Mouse (Mus musculus) c-Kit-negative CD71-positive TER-119-positive erythroid progenitor cells, embryonic 14.5 days (primary cell): ENCODE data around the gene Mvd.
A peak's percentile ranks its signal among the peaks of the same experiment; 100 is the strongest.

Experiments
- DNase-seq: peaks from one replicate; pipeline ENCODE4 v3.0.0-alpha.2; 2013; ENCODE audit warnings: low read depth, low spot score

Mvd gene

GRCm38 (mm10) chr8:122457171-122457570 lies 13.9 kb upstream of the Mvd start:
- DNase-seq = no peak

GRCm38 (mm10) chr8:122454409-122454808 lies 11.2 kb upstream of the Mvd start:
- DNase-seq = no peak

- no peak for DNase-seq
Measured at GRCm38 (mm10) chr8:122452154-122452553, 8.9 kb upstream of the Mvd start.

GRCm38 (mm10) chr8:122451161-122451703 lies 8.0 kb upstream of the Mvd start:
- DNase-seq = no peak

GRCm38 (mm10) chr8:122445203-122445602 lies 2.0 kb upstream of the Mvd start:
- DNase-seq = no peak

- peak; percentile 32 for DNase-seq
Measured at GRCm38 (mm10) chr8:122444058-122444748, 981 bp upstream of the Mvd start.

- DNase-seq = no peak
Measured at GRCm38 (mm10) chr8:122442781-122443180, 441 bp downstream of the Mvd start.

- no peak for DNase-seq
Measured at GRCm38 (mm10) chr8:122442356-122442755, 866 bp downstream of the Mvd start.

GRCm38 (mm10) chr8:122441326-122441725 lies 1.9 kb downstream of the Mvd start:
- DNase-seq = no peak

GRCm38 (mm10) chr8:122439336-122439735 lies 3.9 kb downstream of the Mvd start:
- no peak for DNase-seq

- DNase-seq = no peak
Measured at GRCm38 (mm10) chr8:122437708-122438331, 5.4 kb downstream of the Mvd start.

GRCm38 (mm10) chr8:122436586-122437125 lies 6.6 kb downstream of the Mvd start:
- no peak for DNase-seq

GRCm38 (mm10) chr8:122436146-122436545 lies 7.1 kb downstream of the Mvd start:
- DNase-seq = no peak

GRCm38 (mm10) chr8:122435375-122435774 lies 7.8 kb downstream of the Mvd start:
- DNase-seq = no peak

GRCm38 (mm10) chr8:122433269-122433905 lies 9.8 kb downstream of the Mvd start:
- DNase-seq = no peak

- DNase-seq = no peak
Measured at GRCm38 (mm10) chr8:122432443-122433268, 10.6 kb downstream of the Mvd start, which contains the start of gene Cyba. Gene Cyba, minus strand, starts transcription at chr8:122432930.

- DNase-seq = no peak
Measured at GRCm38 (mm10) chr8:122431694-122432442, 11.4 kb downstream of the Mvd start.

- no peak for DNase-seq
Measured at GRCm38 (mm10) chr8:122430646-122431045, 12.6 kb downstream of the Mvd start.

- DNase-seq = no peak
Measured at GRCm38 (mm10) chr8:122430058-122430636, 13.1 kb downstream of the Mvd start.

GRCm38 (mm10) chr8:122428163-122428562 lies 15.1 kb downstream of the Mvd start:
- no peak for DNase-seq
